Mouse (Mus musculus): ENCODE data around the gene Pramel1. TPM values are rescaled to one million over a fixed set of nuclear protein-coding genes. Genes with fewer than 3 reads are reported as not detected.

The Pramel1 gene
- total and polyA plus RNA-seq, 3 experiments = not detected

- H3K9me3 ChIP-seq (replicated peaks; ENCODE audit: low read length) = peaks cover 43% of the 10 kb centered on the region
- DNase-seq (ENCODE audit: extremely low read depth) = no peak
- no peak overlapping the region for H3K9ac ChIP-seq (ENCODE audit: insufficient read depth, low read depth)
- dilution Hi-C loops (cut with MboI; ENCODE audit: extremely low pct_ligation_motif_present, extremely low pct_unique_long_range_greater_than_20kb, low sequenced_read_pairs) = no loop called here
- no peak for TF ChIP-seq KAT2A (IDR thresholded peaks at IDR 0.05; ENCODE audit: insufficient replicate concordance, low read length)
- TF ChIP-seq HCFC1 (IDR thresholded peaks at IDR 0.05; ENCODE audit: low read depth, low read length) = no peak
- no peak for TF ChIP-seq POLR2A (IDR thresholded peaks at IDR 0.05; ENCODE audit: low read depth, low read length)
- TF ChIP-seq ZNF384 (IDR thresholded peaks at IDR 0.05; ENCODE audit: low read depth, low read length) = no peak
- no peak overlapping the region for H3K4me2 ChIP-seq (ENCODE audit: insufficient read depth, low read depth, poor library complexity, severe bottlenecking)
- in situ Hi-C loops (cut with MboI; ENCODE audit: low pct_ligation_motif_present, low pct_unique_long_range_greater_than_20kb, low sequenced_read_pairs) = no loop called here
- no peaks in the 10 kb centered on the region for H3K4me1 ChIP-seq (ENCODE audit: control insufficient read depth in 1 of 2, insufficient read depth in 2 of 2)
- H3K4me3 ChIP-seq (replicated peaks in 1 of 3; ENCODE audit: low read depth in 2 of 3, low read length in 2 of 3, poor library complexity in 1 of 3) = no peak overlapping the region
- no peaks in the 10 kb centered on the region for H3K79me2 ChIP-seq (replicated peaks; ENCODE audit: control insufficient read depth, extremely low read depth, insufficient read depth, poor library complexity, severe bottlenecking)
- peaks cover 16% of the 10 kb centered on the region for H3K27me3 ChIP-seq (replicated peaks)
- no peak overlapping the region for H3K27ac ChIP-seq (ENCODE audit: insufficient read depth, low read depth)
- H3K36me3 ChIP-seq (replicated peaks in 1 of 2; ENCODE audit: control insufficient read depth in 1 of 2, insufficient read depth in 1 of 2, low read length in 1 of 2) = no peaks in the 10 kb centered on the region
Observed at GRCm38 (mm10) chr4:143352301-143352700, 41.9 kb upstream of the Pramel1 start.

DNA sequence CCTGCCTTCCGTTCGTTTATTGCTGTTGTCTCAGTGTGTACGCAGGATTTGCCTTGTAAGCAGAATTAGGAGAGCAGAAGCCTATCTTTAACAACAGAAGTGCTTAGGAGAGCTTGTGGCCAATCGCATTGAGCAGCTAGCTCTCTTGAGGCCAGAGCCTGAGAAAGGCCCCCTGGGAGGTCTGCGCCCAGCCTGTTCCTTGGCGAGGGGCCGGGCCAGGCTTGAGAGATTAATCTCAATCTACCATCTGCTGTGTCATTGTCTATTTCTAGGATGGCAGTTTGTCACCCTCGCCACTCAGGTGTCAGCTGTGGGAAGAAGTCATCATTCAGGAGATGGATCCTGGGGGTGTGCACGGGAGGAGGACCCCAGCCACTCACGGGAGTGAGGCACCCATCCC lies 32.7 kb upstream of the Pramel1 start:
- H3K4me2 ChIP-seq (ENCODE audit: insufficient read depth, low read depth, poor library complexity, severe bottlenecking) = no peak overlapping the region
- no peak for DNase-seq (ENCODE audit: extremely low read depth)
- no peak overlapping the region for H3K27ac ChIP-seq (ENCODE audit: insufficient read depth, low read depth)
- no peaks in the 10 kb centered on the region for H3K79me2 ChIP-seq (replicated peaks; ENCODE audit: control insufficient read depth, extremely low read depth, insufficient read depth, poor library complexity, severe bottlenecking)
- H3K36me3 ChIP-seq (replicated peaks in 1 of 2; ENCODE audit: control insufficient read depth in 1 of 2, insufficient read depth in 1 of 2, low read length in 1 of 2) = no peaks in the 10 kb centered on the region
- in situ Hi-C loops (cut with MboI; ENCODE audit: low pct_ligation_motif_present, low pct_unique_long_range_greater_than_20kb, low sequenced_read_pairs) = no loop called here
- H3K27me3 ChIP-seq (replicated peaks) = peaks cover 5% of the 10 kb centered on the region
- dilution Hi-C loops (cut with MboI; ENCODE audit: extremely low pct_ligation_motif_present, extremely low pct_unique_long_range_greater_than_20kb, low sequenced_read_pairs) = no loop called here
- H3K9ac ChIP-seq (ENCODE audit: insufficient read depth, low read depth) = no peak overlapping the region
- H3K9me3 ChIP-seq (replicated peaks; ENCODE audit: low read length) = peaks cover 35% of the 10 kb centered on the region
- H3K4me1 ChIP-seq (ENCODE audit: control insufficient read depth in 1 of 2, insufficient read depth in 2 of 2) = no peaks in the 10 kb centered on the region
- H3K4me3 ChIP-seq (replicated peaks in 1 of 3; ENCODE audit: low read depth in 2 of 3, low read length in 2 of 3, poor library complexity in 1 of 3) = no peak overlapping the region
- no peak for TF ChIP-seq TCF12 (IDR thresholded peaks at IDR 0.05; ENCODE audit: low read depth, low read length)
- no peak for TF ChIP-seq NELFE (IDR thresholded peaks at IDR 0.05; ENCODE audit: low read depth, low read length)
- no peak for TF ChIP-seq USF2 (conservative IDR thresholded peaks at IDR 0.05; ENCODE audit: low read depth, low read length)
- TF ChIP-seq MAZ (IDR thresholded peaks at IDR 0.05; ENCODE audit: low read depth, low read length) = no peak
- TF ChIP-seq MAX (IDR thresholded peaks at IDR 0.05; ENCODE audit: low read length) = no peak
- TF ChIP-seq SIN3A (IDR thresholded peaks at IDR 0.05; ENCODE audit: low read length) = no peak
- no peak for TF ChIP-seq MYC (IDR thresholded peaks at IDR 0.05; ENCODE audit: low read depth, low read length)
- TF ChIP-seq CHD1 (IDR thresholded peaks at IDR 0.05; ENCODE audit: low read depth, low read length) = no peak

- in situ Hi-C loops (cut with MboI; ENCODE audit: low pct_ligation_motif_present, low pct_unique_long_range_greater_than_20kb, low sequenced_read_pairs) = no loop called here
- dilution Hi-C loops (cut with MboI; ENCODE audit: extremely low pct_ligation_motif_present, extremely low pct_unique_long_range_greater_than_20kb, low sequenced_read_pairs) = no loop called here
- Histone ChIP-seq H3K9ac (ENCODE audit: insufficient read depth, low read depth) (no peak overlapping the region), H3K27ac (ENCODE audit: insufficient read depth, low read depth) (no peak overlapping the region), H3K4me3 (replicated peaks in 1 of 3; ENCODE audit: low read depth in 2 of 3, low read length in 2 of 3, poor library complexity in 1 of 3) (no peak overlapping the region), H3K9me3 (replicated peaks; ENCODE audit: low read length) (peaks cover 22% of the 10 kb centered on the region), H3K79me2 (replicated peaks; ENCODE audit: control insufficient read depth, extremely low read depth, insufficient read depth, poor library complexity, severe bottlenecking) (no peaks in the 10 kb centered on the region), H3K4me2 (ENCODE audit: insufficient read depth, low read depth, poor library complexity, severe bottlenecking) (no peak overlapping the region), H3K36me3 (replicated peaks in 1 of 2; ENCODE audit: control insufficient read depth in 1 of 2, insufficient read depth in 1 of 2, low read length in 1 of 2) (no peaks in the 10 kb centered on the region), H3K4me1 (ENCODE audit: control insufficient read depth in 1 of 2, insufficient read depth in 2 of 2) (no peaks in the 10 kb centered on the region), H3K27me3 (replicated peaks) (peaks cover 15% of the 10 kb centered on the region)
- TF ChIP-seq ETS1 (conservative IDR thresholded peaks at IDR 0.05; ENCODE audit: low read depth, low read length) = no peak
- no peak for TF ChIP-seq JUND (conservative IDR thresholded peaks at IDR 0.05; ENCODE audit: low read depth, low read length)
- no peak for TF ChIP-seq HCFC1 (IDR thresholded peaks at IDR 0.05; ENCODE audit: low read depth, low read length)
- no peak for TF ChIP-seq ZKSCAN1 (IDR thresholded peaks at IDR 0.05; ENCODE audit: borderline replicate concordance, low read depth, low read length)
- DNase-seq (ENCODE audit: extremely low read depth) = no peak
Observed at GRCm38 (mm10) chr4:143366415-143367041, 27.7 kb upstream of the Pramel1 start.
